Mouse (Mus musculus): ENCODE measurements around the gene Aloxe3. TPM values are rescaled to one million over a fixed set of nuclear protein-coding genes. Genes with fewer than 3 reads are reported as not detected.

Gene Aloxe3
- polyA plus RNA-seq, 1 experiment from 2014 or later: 0.45 TPM

DNA sequence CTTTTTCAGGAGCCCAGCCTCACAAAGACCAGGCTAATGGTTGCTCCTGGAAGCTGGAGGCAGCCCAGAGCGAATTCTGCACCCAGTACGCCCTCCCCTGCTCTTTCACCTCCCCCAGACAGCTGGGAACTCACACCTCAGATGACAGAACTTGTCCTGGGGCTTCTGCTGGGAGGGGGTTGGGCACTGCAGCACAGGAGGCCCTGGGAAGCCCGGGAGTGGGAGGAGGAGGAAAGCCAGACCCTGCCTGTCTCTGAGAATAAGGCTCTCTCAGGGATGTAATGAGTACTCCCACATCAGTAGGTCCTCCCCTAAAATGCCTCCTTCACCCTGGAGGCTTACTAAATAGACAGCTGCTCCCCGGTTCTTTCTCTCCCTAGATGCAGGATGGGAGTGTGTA is 38.6 kb upstream of the Aloxe3 start:
- Histone ChIP-seq H3K36me3 (ENCODE audit: control insufficient read depth, insufficient read depth, low read length) (no peaks in the 10 kb centered on the region), H3K27ac (ENCODE audit: low read length) (peak overlapping the region; percentile 73), H3K9me3 (ENCODE audit: control insufficient read depth, low read length) (no peaks in the 10 kb centered on the region), H3K9ac (ENCODE audit: low read depth, low read length) (peak overlapping the region; percentile 45), H3K4me3 (ENCODE audit: low read length) (no peak overlapping the region), H3K4me2 (ENCODE audit: low read depth, low read length) (no peak overlapping the region), H3K4me1 (ENCODE audit: control insufficient read depth, insufficient read depth, low read length) (peaks cover 38% of the 10 kb centered on the region), H3K27me3 (replicated peaks; ENCODE audit: control insufficient read depth, insufficient read depth, low read length) (no peaks in the 10 kb centered on the region)
- 20% methylated on average over 4 of the region's 4 CpGs for WGBS
- ATAC-seq: peak; percentile 15; the same call in 1 of the 2 replicates

DNA sequence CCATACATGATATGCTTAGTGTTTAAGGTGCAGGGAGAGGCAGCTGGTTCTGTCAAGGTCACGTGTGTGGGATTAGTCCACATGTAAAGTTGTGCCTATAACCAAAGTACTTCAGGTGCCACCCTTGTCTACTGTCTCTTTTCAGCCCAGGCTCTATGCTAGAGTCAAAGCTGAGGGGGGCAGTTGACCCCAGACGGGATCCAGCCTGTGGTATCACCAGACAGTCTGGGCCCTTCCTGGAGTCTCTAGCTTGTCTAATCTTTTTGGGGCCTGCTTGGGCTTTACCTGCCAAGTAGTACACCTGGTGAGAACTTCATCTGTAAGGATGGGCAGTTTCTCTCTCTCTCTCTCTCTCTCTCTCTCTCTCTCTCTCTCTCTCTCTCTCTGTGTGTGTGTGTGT is 38.1 kb upstream of the Aloxe3 start:
- no peaks in the 10 kb centered on the region for H3K9me3 ChIP-seq (ENCODE audit: control insufficient read depth, low read length)
- H3K4me3 ChIP-seq (ENCODE audit: low read length): no peak overlapping the region; the same call in 1 of the 2 replicates
- H3K9ac ChIP-seq (ENCODE audit: low read depth, low read length): peak overlapping the region; percentile 100
- peaks cover 40% of the 10 kb centered on the region for H3K4me1 ChIP-seq (ENCODE audit: control insufficient read depth, insufficient read depth, low read length)
- WGBS: 62% methylated on average over 2 of the region's 2 CpGs
- H3K36me3 ChIP-seq (ENCODE audit: control insufficient read depth, insufficient read depth, low read length): peaks cover 2% of the 10 kb centered on the region; the same call in 1 of the 2 replicates
- H3K4me2 ChIP-seq (ENCODE audit: low read depth, low read length): no peak overlapping the region
- no peak for ATAC-seq
- H3K27ac ChIP-seq (ENCODE audit: low read length): peak overlapping the region; percentile 73
- H3K27me3 ChIP-seq (replicated peaks; ENCODE audit: control insufficient read depth, insufficient read depth, low read length): no peaks in the 10 kb centered on the region

DNA sequence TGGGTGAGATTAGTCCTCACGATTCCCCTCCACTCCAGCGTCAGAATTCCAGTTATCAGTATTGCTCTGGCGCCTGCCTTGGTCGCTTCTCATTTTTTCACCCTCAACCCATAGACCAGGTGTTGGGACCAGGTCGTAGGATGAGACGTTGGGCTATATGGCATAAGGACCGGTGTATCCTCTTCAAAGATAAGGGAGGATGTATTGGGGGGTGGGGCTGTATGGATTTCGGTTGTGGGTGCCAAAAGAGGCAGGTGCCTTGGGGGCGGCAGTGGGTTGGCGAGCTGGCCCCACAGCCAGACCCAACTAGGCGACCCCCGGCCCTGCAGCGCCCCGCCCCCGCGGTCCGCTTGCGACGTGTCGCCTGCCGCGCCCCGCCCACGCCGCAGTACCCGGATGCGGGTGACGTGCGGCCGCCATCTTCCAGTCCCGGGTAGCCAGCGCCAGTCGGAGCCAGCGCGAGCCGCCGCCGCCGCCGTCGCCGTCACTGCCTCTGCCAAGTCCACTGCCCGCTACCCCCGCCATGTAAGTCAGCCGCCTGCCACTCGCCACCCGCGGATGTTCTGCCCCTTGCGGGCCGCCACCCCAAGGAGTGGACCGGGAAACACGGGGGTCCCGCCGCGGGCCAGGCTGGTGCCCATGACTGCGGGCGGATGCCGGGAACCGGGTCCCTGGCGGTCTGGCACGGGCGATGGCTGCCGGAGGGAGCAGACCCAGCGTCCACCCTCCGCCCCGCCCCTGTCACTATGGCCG is 37.4 kb upstream of the Aloxe3 start, which contains the start of gene Vamp2:
Vamp2 (plus strand) TSS at position 388 of the 753 bp plus-strand sequence.
- Histone ChIP-seq H3K9me3 (ENCODE audit: control insufficient read depth, low read length) (no peaks in the 10 kb centered on the region), H3K9ac (ENCODE audit: low read depth, low read length) (peak within 1 kb of the TSS; percentile 100), H3K36me3 (ENCODE audit: control insufficient read depth, insufficient read depth, low read length) (peaks cover 2% of the 10 kb centered on the region; the same call in 1 of the 2 replicates), H3K4me2 (ENCODE audit: low read depth, low read length) (peak within 1 kb of the TSS; percentile 89), H3K27me3 (replicated peaks; ENCODE audit: control insufficient read depth, insufficient read depth, low read length) (no peaks in the 10 kb centered on the region), H3K4me1 (ENCODE audit: control insufficient read depth, insufficient read depth, low read length) (peaks cover 41% of the 10 kb centered on the region), H3K27ac (ENCODE audit: low read length) (peak within 1 kb of the TSS; percentile 93), H3K4me3 (ENCODE audit: low read length) (peak within 1 kb of the TSS; percentile 97)
- WGBS: 1% methylated on average over 49 of the region's 67 CpGs
- peak; percentile 68 for ATAC-seq

DNA sequence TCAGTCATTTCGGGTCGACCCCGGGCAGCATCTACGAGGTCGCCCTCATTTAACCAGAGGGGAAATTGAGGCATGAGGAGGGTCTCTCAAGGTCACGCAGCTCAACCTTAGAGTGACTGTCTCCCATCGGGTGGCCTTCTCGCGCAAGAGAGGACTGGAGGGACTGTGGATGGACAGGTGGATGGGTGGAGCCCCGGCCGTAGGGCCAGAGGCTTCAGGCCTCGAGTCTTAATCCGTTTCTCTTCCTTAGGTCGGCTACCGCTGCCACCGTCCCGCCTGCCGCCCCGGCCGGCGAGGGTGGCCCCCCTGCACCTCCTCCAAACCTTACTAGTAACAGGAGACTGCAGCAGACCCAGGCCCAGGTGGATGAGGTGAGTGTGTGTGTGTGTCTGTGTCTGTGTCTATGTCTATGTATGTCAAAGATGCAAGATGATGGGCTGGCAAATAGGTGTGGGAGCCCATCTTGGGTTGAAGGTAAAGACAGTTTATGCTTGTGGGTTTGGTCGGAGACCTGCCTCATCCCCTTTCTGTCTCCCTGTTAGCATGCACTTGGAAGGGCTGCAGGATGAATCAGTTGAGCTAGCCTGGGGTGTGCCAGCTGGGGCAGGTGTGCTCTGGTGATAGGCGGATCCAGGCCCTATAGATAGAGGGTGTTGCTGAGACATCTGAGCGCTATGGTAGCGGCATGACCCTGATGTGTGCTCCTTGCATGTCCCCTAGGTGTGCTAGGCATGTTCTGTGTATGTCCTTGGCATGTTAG is 36.7 kb upstream of the Aloxe3 start:
- H3K4me3 ChIP-seq (ENCODE audit: low read length): peak overlapping the region; percentile 97
- WGBS: 8% methylated on average over 25 of the region's 25 CpGs

DNA sequence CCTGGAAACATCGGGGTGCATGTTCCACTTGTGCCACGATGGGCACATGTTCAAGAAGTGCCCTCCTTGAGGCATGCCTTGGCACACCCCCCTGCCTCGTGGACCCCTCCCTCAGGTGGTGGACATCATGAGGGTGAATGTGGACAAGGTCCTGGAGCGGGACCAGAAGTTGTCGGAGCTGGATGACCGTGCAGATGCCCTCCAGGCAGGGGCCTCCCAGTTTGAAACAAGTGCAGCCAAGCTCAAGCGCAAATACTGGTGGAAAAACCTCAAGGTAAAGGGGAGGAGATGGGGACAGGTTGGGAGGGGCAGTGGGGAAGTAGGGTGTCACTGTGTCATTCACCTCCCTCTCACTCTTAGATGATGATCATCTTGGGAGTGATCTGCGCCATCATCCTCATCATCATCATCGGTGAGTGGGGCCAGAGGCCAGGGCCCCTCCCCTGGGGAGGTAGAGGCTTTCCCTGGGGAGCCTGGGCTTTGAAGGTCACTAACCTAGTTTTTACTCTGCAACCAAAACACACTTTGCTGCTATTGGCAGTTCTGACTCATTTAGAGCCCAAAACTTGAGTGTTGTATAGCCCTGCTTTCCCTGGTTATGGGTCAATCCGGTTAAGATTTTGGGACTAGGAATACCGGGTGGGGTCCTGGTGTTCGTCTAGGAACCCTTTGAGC is 35.9 kb upstream of the Aloxe3 start:
- H3K4me1 ChIP-seq (ENCODE audit: control insufficient read depth, insufficient read depth, low read length): peaks cover 41% of the 10 kb centered on the region
- no peak for ATAC-seq
- H3K9ac ChIP-seq (ENCODE audit: low read depth, low read length): peak overlapping the region; percentile 100
- peak overlapping the region; percentile 89 for H3K4me2 ChIP-seq (ENCODE audit: low read depth, low read length)
- 77% methylated on average over 12 of the region's 12 CpGs for WGBS
- H3K27ac ChIP-seq (ENCODE audit: low read length): no peak overlapping the region
- no peaks in the 10 kb centered on the region for H3K9me3 ChIP-seq (ENCODE audit: control insufficient read depth, low read length)
- no peaks in the 10 kb centered on the region for H3K27me3 ChIP-seq (replicated peaks; ENCODE audit: control insufficient read depth, insufficient read depth, low read length)
- peaks cover 2% of the 10 kb centered on the region; the same call in 1 of the 2 replicates for H3K36me3 ChIP-seq (ENCODE audit: control insufficient read depth, insufficient read depth, low read length)
- peak overlapping the region; percentile 97 for H3K4me3 ChIP-seq (ENCODE audit: low read length)

More for the DNA sequence above, 36.7 kb upstream of the Aloxe3 start:
- peaks cover 41% of the 10 kb centered on the region for H3K4me1 ChIP-seq (ENCODE audit: control insufficient read depth, insufficient read depth, low read length)
- H3K27ac ChIP-seq (ENCODE audit: low read length): peak overlapping the region; percentile 93
- H3K4me2 ChIP-seq (ENCODE audit: low read depth, low read length): peak overlapping the region; percentile 89
- peaks cover 2% of the 10 kb centered on the region; the same call in 1 of the 2 replicates for H3K36me3 ChIP-seq (ENCODE audit: control insufficient read depth, insufficient read depth, low read length)
- H3K9ac ChIP-seq (ENCODE audit: low read depth, low read length): peak overlapping the region; percentile 100
- no peaks in the 10 kb centered on the region for H3K27me3 ChIP-seq (replicated peaks; ENCODE audit: control insufficient read depth, insufficient read depth, low read length)
- no peaks in the 10 kb centered on the region for H3K9me3 ChIP-seq (ENCODE audit: control insufficient read depth, low read length)
- peak; percentile 37 for ATAC-seq

DNA sequence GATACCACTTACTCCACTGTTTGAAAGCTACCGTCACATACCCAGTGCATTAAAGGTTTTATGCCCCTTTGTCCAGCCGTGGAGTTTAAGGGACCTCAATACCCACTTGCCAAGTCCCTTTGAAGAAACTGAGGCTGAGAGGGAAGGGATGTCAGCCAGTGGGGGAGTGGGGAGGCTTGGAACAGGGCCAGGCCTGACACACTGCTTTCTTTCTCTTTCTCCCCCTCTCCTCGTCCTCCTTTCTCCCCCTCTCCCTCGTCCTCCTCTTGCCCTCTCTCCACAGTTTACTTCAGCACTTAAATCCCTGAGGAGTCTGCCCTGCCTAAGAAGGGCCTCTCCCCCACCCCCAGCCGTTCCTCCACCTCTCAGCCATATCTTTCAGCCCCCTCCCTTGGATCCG is 35.3 kb upstream of the Aloxe3 start:
- Histone ChIP-seq H3K9me3 (ENCODE audit: control insufficient read depth, low read length) (no peaks in the 10 kb centered on the region), H3K27ac (ENCODE audit: low read length) (no peak overlapping the region), H3K36me3 (ENCODE audit: control insufficient read depth, insufficient read depth, low read length) (peaks cover 2% of the 10 kb centered on the region; the same call in 1 of the 2 replicates), H3K4me2 (ENCODE audit: low read depth, low read length) (peak overlapping the region; percentile 89; the same call in 1 of the 2 replicates), H3K4me1 (ENCODE audit: control insufficient read depth, insufficient read depth, low read length) (peaks cover 41% of the 10 kb centered on the region), H3K9ac (ENCODE audit: low read depth, low read length) (peak overlapping the region; percentile 100), H3K4me3 (ENCODE audit: low read length) (no peak overlapping the region), H3K27me3 (replicated peaks; ENCODE audit: control insufficient read depth, insufficient read depth, low read length) (no peaks in the 10 kb centered on the region)
- ATAC-seq: no peak
- WGBS: 64% methylated on average over 6 of the region's 6 CpGs

DNA sequence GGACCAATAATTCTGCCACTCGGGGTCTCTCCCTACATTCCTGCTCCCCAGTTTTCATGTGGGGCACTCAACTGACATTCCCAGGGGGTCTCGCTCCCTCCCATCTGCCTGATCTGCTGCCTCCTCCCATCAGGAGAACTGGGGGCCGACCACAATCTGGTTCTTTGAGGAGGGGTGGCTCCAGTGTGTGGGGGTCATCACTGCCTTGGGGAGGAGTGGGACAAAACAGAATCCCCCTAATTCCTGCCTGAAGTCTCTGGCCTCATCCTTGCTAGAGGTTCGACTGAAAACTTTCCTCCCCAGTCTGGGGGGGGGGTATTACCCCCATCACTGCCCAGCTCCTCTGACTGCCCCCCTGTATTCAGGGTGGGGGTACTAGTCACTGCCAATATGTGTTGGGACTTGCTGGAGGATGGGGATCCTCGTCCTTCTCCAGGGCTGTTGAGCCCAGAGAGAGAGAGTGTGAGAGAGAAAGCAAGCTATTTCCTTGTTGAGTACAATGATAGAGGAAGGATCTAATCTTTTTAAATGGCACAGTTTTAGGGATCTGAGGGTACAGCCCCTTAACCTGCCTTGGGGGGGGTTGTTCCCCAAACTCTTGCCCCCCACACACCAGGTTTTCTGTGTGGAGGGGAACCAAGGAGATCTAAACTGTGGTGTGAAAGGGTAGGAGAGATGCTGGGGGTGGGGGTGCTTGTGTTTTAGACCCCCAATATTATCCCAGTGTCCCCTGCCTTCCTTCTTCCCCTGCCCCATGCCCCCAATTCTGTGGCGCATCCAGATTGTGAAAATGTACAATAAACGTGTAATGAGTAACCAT is 33.9 kb upstream of the Aloxe3 start:
- 55% methylated on average over 7 of the region's 7 CpGs for WGBS
- Histone ChIP-seq H3K9ac (ENCODE audit: low read depth, low read length) (0 out of 2 replicates have a peak overlapping the region, but pooled peaks have one; percentile 14), H3K4me3 (ENCODE audit: low read length) (no peak overlapping the region), H3K27me3 (replicated peaks; ENCODE audit: control insufficient read depth, insufficient read depth, low read length) (no peaks in the 10 kb centered on the region), H3K36me3 (ENCODE audit: control insufficient read depth, insufficient read depth, low read length) (peaks cover 2% of the 10 kb centered on the region; the same call in 1 of the 2 replicates), H3K4me1 (ENCODE audit: control insufficient read depth, insufficient read depth, low read length) (peaks cover 40% of the 10 kb centered on the region), H3K9me3 (ENCODE audit: control insufficient read depth, low read length) (no peaks in the 10 kb centered on the region), H3K27ac (ENCODE audit: low read length) (peak overlapping the region; percentile 9; the same call in 1 of the 2 replicates), H3K4me2 (ENCODE audit: low read depth, low read length) (no peak overlapping the region)
- ATAC-seq: no peak

DNA sequence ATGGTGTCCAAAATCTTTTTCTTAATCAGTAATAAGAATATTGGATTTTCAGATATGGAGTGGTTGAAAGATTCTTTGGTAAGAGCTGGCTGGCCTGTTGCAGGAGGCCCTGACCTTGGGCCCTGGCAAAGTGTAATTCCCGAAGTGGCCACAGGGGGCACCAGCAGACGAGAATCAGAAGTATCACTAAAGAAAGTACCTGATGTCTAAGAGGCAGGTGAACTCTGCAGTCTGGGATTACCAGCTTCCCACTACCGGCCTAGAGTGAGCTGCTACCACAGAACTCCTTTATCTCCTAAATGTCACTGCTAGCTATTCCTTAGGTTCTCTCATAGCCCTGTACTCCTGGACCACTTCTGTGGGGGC is 33.3 kb upstream of the Aloxe3 start:
- ATAC-seq: no peak
- Histone ChIP-seq H3K4me3 (ENCODE audit: low read length) (no peak overlapping the region), H3K9me3 (ENCODE audit: control insufficient read depth, low read length) (no peaks in the 10 kb centered on the region), H3K4me1 (ENCODE audit: control insufficient read depth, insufficient read depth, low read length) (peaks cover 38% of the 10 kb centered on the region), H3K4me2 (ENCODE audit: low read depth, low read length) (no peak overlapping the region), H3K27me3 (replicated peaks; ENCODE audit: control insufficient read depth, insufficient read depth, low read length) (no peaks in the 10 kb centered on the region), H3K27ac (ENCODE audit: low read length) (no peak overlapping the region), H3K9ac (ENCODE audit: low read depth, low read length) (no peak overlapping the region), H3K36me3 (ENCODE audit: control insufficient read depth, insufficient read depth, low read length) (peaks cover 2% of the 10 kb centered on the region; the same call in 1 of the 2 replicates)
- WGBS: 2% methylated on average over 3 of the region's 3 CpGs
